Mouse (Mus musculus) stomach, postnatal 0 days (tissue): Measurements from ENCODE around the gene Dock1.

Source experiments
- CTCF ChIP-seq: IDR thresholded peaks from 2 replicates; pipeline ENCODE4 v1.5.1; 2016; ENCODE audit warnings: antibody characterized with exemption, low read depth, mild to moderate bottlenecking, moderate library complexity
- EP300 ChIP-seq: optimal IDR thresholded peaks from 2 replicates; pipeline ENCODE3; 2016; ENCODE audit warnings: antibody characterized with exemption

- no peak for TF ChIP-seq CTCF
- TF ChIP-seq EP300: no peak
Measured at GRCm38 (mm10) chr7:134724841-134725240, 54.4 kb downstream of the Dock1 start.
